Mouse (Mus musculus): ENCODE results near the gene Sh3rf3.

DNA sequence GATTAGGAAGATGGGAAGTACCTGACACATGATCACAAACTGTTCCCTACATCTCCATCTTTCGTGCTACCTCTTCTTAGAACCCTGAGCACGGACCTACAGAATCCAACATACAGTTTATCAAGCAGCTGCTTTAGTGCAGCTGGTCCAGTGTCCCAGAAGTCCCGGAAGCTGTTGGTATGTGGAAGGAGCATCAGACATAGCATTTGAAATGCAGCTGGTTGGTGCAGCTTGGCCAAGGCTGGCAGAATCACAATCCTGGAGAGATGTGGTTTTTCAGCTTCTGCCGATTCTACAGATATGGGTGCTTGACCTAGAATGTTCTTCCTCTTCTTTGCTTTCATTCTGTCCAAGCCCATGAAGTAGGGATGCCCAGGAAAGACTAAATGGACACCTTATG, 64.7 kb downstream of the Sh3rf3 start:
- TF ChIP-seq CTCF (IDR thresholded peaks at IDR 0.05; ENCODE audit: control insufficient read depth, insufficient read depth, insufficient replicate concordance, low read depth, low read length) = no peak
- TF ChIP-seq POLR2A (IDR thresholded peaks at IDR 0.05; ENCODE audit: control insufficient read depth, low read depth, low read length) = no peak
